Mouse (Mus musculus) limb, embryonic 14.5 days (tissue): ENCODE measurements around the gene Izumo1r. TPM values are rescaled to one million over a fixed set of nuclear protein-coding genes. Genes with fewer than 3 reads are reported as not detected.

Experiments
- ATAC-seq: fragments of 200-750 bp; cut with Nextera tagmentation; 2 replicates; pipeline ENCODE4 v1.8.0; 2017; ENCODE audit warnings: low read depth, moderate number of reproducible peaks, moderate TSS enrichment; ENCODE audit not compliant: low FRiP score
- DNase-seq: peaks from one replicate; pipeline ENCODE4 v3.0.0-alpha.2; 2015; ENCODE audit warnings: low spot score
- H3K27ac ChIP-seq: fragments of 300-500 bp; sonication (generic); replicated peaks from 2 replicates; pipeline ENCODE4 v1.5.1; 2014; ENCODE audit warnings: low read depth, mild to moderate bottlenecking, low read length, moderate library complexity, mixed read lengths
- H3K27me3 ChIP-seq: fragments of 300-500 bp; sonication (generic); 2 replicates; pipeline ENCODE4 v1.6.1; 2014; ENCODE audit warnings: low read length, mixed read lengths; ENCODE audit not compliant: control insufficient read depth, insufficient read depth
- H3K36me3 ChIP-seq: fragments of 300-500 bp; sonication (generic); 2 replicates; pipeline ENCODE4 v1.6.1; 2014; ENCODE audit warnings: mild to moderate bottlenecking, low read length, moderate library complexity, mixed read lengths; ENCODE audit not compliant: control insufficient read depth, insufficient read depth
- H3K4me1 ChIP-seq: fragments of 300-500 bp; sonication (generic); 2 replicates; pipeline ENCODE4 v1.6.1; 2014; ENCODE audit warnings: antibody characterized with exemption, low read length, mixed read lengths; ENCODE audit not compliant: control insufficient read depth, insufficient read depth
- H3K4me2 ChIP-seq: fragments of 300-500 bp; sonication (generic); replicated peaks from 2 replicates; pipeline ENCODE4 v1.6.1; 2014; ENCODE audit warnings: low read depth, mild to moderate bottlenecking, low read length, moderate library complexity; ENCODE audit not compliant: severe bottlenecking
- H3K4me3 ChIP-seq: fragments of 300-500 bp; sonication (generic); replicated peaks from 2 replicates; pipeline ENCODE4 v1.5.1; 2014; ENCODE audit warnings: low read length
- H3K9ac ChIP-seq: fragments of 300-500 bp; sonication (generic); 2 replicates; pipeline ENCODE4 v1.6.1; 2014; ENCODE audit warnings: mild to moderate bottlenecking, low read depth, low read length, moderate library complexity; ENCODE audit not compliant: severe bottlenecking
- H3K9me3 ChIP-seq: fragments of 300-500 bp; sonication (generic); 2 replicates; pipeline ENCODE4 v1.6.1; 2016; ENCODE audit warnings: low read length; ENCODE audit not compliant: control insufficient read depth
- POLR2A ChIP-seq: fragments of 200-500 bp; IDR thresholded peaks from 2 replicates; pipeline ENCODE4 v1.8.0; 2012; ENCODE audit warnings: inconsistent platforms, mild to moderate bottlenecking, moderate library complexity, borderline replicate concordance; ENCODE audit not compliant: insufficient read depth, insufficient read length; ENCODE audit errors: extremely low read depth
- WGBS: fragments of 180-500 bp; shearing (Covaris S2); extraction: QIAGEN DNeasy Blood & Tissue Kit; methylation state at CpG from one replicate; pipeline ENCODE4 v1.1.7; 2014; 5-methylcytosine and 5-hydroxymethylcytosine counted together
- polyA plus RNA-seq, 2 experiments: library from polyadenylated mRNA; depleted of rRNA in 1 of 2; stranded (reverse) in 1 of 2; unstranded in 1 of 2; fragments of >200 nt; fragmentation: Nextera tagmentation in 1 of 2; extraction: Ambion mirVana in 1 of 2; gene quantifications; 2 replicates each; pipeline versions ENCODE4 v1.2.1 to v1.2.3; 2012 to 2014

Izumo1r gene
- polyA plus RNA-seq, 2 experiments, result 1.1 TPM; not detected in 1

DNA sequence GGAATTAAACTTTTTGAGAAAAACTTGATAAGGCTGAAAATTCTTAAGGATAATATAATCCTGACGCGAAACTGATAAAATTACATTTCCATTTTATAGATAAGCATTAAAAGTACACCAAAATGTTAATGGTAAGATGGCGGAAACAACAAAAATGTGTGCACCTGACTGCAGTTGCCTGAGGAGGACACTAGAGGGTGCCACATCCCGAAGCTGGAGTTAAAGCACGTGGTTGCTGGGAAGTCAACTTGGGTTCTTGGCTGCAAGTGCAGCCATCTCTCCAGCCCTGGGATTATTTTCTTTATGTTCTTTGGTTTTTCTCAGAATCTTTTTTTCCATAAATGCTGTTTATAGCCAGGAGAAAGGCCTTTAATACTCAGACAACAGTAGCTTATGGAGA lies 57.3 kb downstream of the Izumo1r start:
- H3K27me3 ChIP-seq, result 0 out of 2 replicates have a peak, but pooled peaks cover 6% of the 10 kb centered on the region
- peaks cover 7% of the 10 kb centered on the region for H3K4me1 ChIP-seq
- no peak overlapping the region for H3K4me3 ChIP-seq
- H3K9ac ChIP-seq, result no peak overlapping the region
- ATAC-seq, result no peak
- no peak overlapping the region for H3K27ac ChIP-seq
- no peak overlapping the region for H3K4me2 ChIP-seq
- no peaks in the 10 kb centered on the region for H3K9me3 ChIP-seq
- TF ChIP-seq POLR2A, result no peak
- H3K36me3 ChIP-seq, result no peaks in the 10 kb centered on the region
- no peak for DNase-seq
- 42% methylated on average over 5 of the region's 5 CpGs for WGBS

DNA sequence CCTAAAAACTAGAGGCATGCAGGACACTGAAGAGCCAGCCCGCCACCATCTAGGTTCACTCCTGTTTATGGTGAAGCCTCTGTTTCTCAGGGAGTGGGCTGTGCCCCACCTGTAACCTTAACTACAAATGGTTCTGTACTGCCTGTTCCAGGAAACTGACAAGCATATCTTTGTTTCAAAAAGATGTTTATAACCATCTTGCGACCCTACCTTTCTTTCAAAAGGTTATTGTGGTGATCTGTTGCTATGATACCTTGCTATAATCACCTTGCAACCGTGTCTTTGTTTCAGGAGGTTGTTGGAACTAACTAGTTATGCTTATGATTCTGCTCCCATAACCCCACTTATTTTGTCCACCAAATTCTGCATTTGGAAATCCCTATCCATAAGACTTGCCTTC lies 59.8 kb downstream of the Izumo1r start:
- Histone ChIP-seq H3K4me3 (no peak overlapping the region), H3K4me1 (peaks cover 19% of the 10 kb centered on the region), H3K36me3 (no peaks in the 10 kb centered on the region), H3K27me3 (peaks cover 16% of the 10 kb centered on the region; the same call in 1 of the 2 replicates), H3K27ac (no peak overlapping the region), H3K9ac (no peak overlapping the region), H3K4me2 (no peak overlapping the region), H3K9me3 (no peaks in the 10 kb centered on the region)
- TF ChIP-seq POLR2A, result no peak
- 94% methylated on average over 3 of the region's 3 CpGs for WGBS
- DNase-seq (no peak), ATAC-seq (no peak)

DNA sequence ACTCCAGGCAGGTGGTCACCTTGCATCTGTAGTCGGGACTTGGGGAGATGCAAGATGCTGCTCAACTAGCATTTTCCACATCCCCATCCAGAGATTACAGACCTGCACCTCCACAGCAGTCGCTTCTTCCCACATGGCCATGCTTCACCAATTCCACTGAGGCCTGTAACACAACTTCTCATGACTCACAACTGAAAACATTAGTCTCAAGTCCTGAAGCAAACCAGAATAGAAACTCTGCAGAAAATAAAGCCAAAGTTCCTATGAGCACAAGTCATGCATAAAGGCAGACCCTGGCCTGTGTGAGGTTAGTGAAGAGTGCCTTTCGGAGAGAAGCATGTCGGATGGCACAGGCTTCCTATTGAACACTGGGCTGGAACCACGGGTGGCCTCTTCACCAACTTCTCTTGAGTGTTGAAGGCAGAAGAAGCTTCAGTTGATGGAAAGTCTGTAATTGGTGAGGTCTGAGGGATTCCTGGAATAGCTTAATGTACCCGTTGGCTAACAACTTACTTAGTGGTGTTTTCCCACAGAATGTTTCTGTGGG lies 60.4 kb downstream of the Izumo1r start:
- no peak for TF ChIP-seq POLR2A
- H3K4me2 ChIP-seq, result no peak overlapping the region
- H3K9me3 ChIP-seq, result no peaks in the 10 kb centered on the region
- 90% methylated on average over 6 of the region's 6 CpGs for WGBS
- ATAC-seq, result no peak
- peaks cover 19% of the 10 kb centered on the region for H3K4me1 ChIP-seq
- H3K27ac ChIP-seq, result no peak overlapping the region
- no peak for DNase-seq
- no peak overlapping the region for H3K9ac ChIP-seq
- no peak overlapping the region for H3K4me3 ChIP-seq
- no peaks in the 10 kb centered on the region for H3K36me3 ChIP-seq
- H3K27me3 ChIP-seq, result peaks cover 11% of the 10 kb centered on the region; the same call in 1 of the 2 replicates

DNA sequence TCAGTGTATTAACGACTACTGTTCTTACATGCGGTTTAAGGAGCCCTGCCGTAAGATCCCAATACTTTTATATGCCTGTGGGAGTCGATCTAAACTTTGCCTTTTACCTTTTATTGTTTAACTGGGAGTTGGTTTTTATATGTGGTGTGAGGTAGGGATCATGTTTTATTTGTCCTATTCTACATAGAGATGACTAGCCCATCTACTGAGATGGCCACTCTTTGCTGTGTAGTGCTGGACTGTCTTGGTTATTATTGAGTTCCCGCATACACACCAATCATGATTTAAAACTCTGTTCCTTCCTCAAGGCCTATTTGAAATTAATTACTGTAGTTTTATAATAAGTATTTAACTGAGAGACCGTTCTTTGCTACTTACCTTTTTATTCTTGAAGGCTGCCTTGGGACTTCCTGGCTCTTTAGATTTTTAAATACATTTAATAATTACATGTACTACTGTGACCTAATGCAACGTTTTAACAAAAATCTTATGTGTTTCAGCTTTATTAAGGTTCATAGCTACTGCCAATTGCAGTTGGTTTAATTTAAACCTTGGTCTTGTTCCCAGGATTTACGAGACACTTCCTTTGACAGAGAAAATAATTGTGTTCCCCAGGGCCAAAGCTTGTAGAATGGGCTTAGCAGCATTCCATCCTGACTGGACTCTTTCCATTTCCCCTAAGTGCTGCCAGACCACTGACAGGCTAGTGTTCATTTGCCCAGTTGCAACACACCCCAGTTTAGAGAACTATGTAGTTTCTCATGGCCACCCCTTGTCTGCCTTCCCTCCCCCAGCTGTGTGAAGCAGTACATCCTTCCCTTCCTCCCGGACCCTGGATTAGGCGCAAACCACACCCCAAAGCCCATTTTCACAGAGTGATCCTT lies 61.6 kb downstream of the Izumo1r start:
- Histone ChIP-seq H3K9ac (no peak overlapping the region), H3K4me1 (peaks cover 19% of the 10 kb centered on the region), H3K4me2 (no peak overlapping the region), H3K36me3 (no peaks in the 10 kb centered on the region), H3K9me3 (no peaks in the 10 kb centered on the region), H3K27me3 (peaks cover 11% of the 10 kb centered on the region; the same call in 1 of the 2 replicates), H3K27ac (no peak overlapping the region), H3K4me3 (no peak overlapping the region)
- ATAC-seq, result peak; percentile 76
- 16% methylated on average over 10 of the region's 10 CpGs for WGBS
- TF ChIP-seq POLR2A, result no peak
- peak; percentile 81 for DNase-seq

DNA sequence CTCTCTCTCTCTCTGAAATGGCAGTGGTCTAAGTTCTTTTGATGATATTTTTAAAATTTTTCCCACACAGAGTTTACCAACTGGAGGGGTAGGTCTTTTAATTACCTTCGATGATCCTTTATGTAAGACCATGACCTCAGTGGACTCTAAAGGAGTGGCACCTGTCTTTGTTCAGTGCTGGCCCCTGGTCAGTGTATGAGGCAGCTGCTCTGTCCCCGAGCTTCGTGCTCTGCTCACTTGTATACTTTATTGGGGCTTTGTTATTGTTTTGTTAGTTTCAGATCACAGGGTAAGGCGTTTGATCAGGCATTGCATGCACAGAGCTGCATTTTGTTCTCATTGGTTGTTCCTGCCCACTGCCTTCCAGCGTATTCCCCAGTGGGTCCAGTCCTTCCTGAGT lies 63.8 kb downstream of the Izumo1r start:
- 0 out of 2 replicates have a peak overlapping the region, but pooled peaks have one; percentile 33 for H3K27ac ChIP-seq
- peaks cover 11% of the 10 kb centered on the region; the same call in 1 of the 2 replicates for H3K27me3 ChIP-seq
- no peaks in the 10 kb centered on the region for H3K9me3 ChIP-seq
- peaks cover 13% of the 10 kb centered on the region for H3K36me3 ChIP-seq
- ATAC-seq (no peak), DNase-seq (no peak)
- H3K4me1 ChIP-seq, result peaks cover 19% of the 10 kb centered on the region
- H3K4me2 ChIP-seq, result no peak overlapping the region
- no peak overlapping the region for H3K4me3 ChIP-seq
- H3K9ac ChIP-seq, result no peak overlapping the region
- no peak for TF ChIP-seq POLR2A
- 47% methylated on average over 5 of the region's 5 CpGs for WGBS
